Mouse (Mus musculus) lung, adult 18-20 months (tissue): ENCODE measurements around the gene Sh2b2.
"Not testable (repeated sequence)": the region's sequence is repeated elsewhere in the genome, so short reads cannot be mapped to it uniquely, and the experiment has no call there.

ENCODE experiments used
- DNase-seq, 2 experiments: peaks; one replicate each; pipeline ENCODE4 v3.0.0; 2022; ENCODE audit warnings: mixed read lengths in 2 of 2

The Sh2b2 gene

GRCm38 (mm10) chr5:136237607-136238006, 8.7 kb downstream of the Sh2b2 start:
- no peak for DNase-seq

- no peak for DNase-seq
Observed at GRCm38 (mm10) chr5:136236611-136237010, 9.7 kb downstream of the Sh2b2 start.

GRCm38 (mm10) chr5:136230348-136231035, 15.9 kb downstream of the Sh2b2 start:
- DNase-seq = no peak

GRCm38 (mm10) chr5:136226246-136226876, 20.0 kb downstream of the Sh2b2 start:
- no peak for DNase-seq

GRCm38 (mm10) chr5:136218585-136218984, 27.8 kb downstream of the Sh2b2 start:
- no peak for DNase-seq

- DNase-seq = no peak
Observed at GRCm38 (mm10) chr5:136217932-136218381, 28.4 kb downstream of the Sh2b2 start.

GRCm38 (mm10) chr5:136217004-136217665, 29.2 kb downstream of the Sh2b2 start:
- peak; percentile 29 to 42 for DNase-seq

- DNase-seq = peak; percentile 37 to 47
Observed at GRCm38 (mm10) chr5:136215958-136216357, 30.4 kb downstream of the Sh2b2 start.

- DNase-seq = no peak
Observed at GRCm38 (mm10) chr5:136215211-136215610, 31.1 kb downstream of the Sh2b2 start.

GRCm38 (mm10) chr5:136213716-136214115, 32.6 kb downstream of the Sh2b2 start:
- peak in 1 of 2 experiments; percentile 30 for DNase-seq

GRCm38 (mm10) chr5:136212716-136213115, 33.6 kb downstream of the Sh2b2 start:
- no peak for DNase-seq

GRCm38 (mm10) chr5:136211341-136212102, 34.8 kb downstream of the Sh2b2 start:
- DNase-seq = not testable (repeated sequence)

GRCm38 (mm10) chr5:136210549-136210948, 35.8 kb downstream of the Sh2b2 start:
- DNase-seq = no peak

- peak; percentile 46 to 63 for DNase-seq
Observed at GRCm38 (mm10) chr5:136201832-136202231, 44.5 kb downstream of the Sh2b2 start.

- DNase-seq = no peak
Observed at GRCm38 (mm10) chr5:136199526-136199925, 46.8 kb downstream of the Sh2b2 start.

- peak; percentile 91 to 92 for DNase-seq
Observed at GRCm38 (mm10) chr5:136198474-136199391, 47.6 kb downstream of the Sh2b2 start, which contains the start of gene Prkrip1. Prkrip1 (minus strand) TSS chr5:136198963.

- no peak for DNase-seq
Observed at GRCm38 (mm10) chr5:136191870-136192269, 54.5 kb downstream of the Sh2b2 start.

- DNase-seq = peak; percentile 61 to 67
Observed at GRCm38 (mm10) chr5:136186723-136187122, 59.6 kb downstream of the Sh2b2 start.

- DNase-seq = no peak
Observed at GRCm38 (mm10) chr5:136183766-136184165, 62.6 kb downstream of the Sh2b2 start.

- DNase-seq = no peak
Observed at GRCm38 (mm10) chr5:136182830-136183229, 63.5 kb downstream of the Sh2b2 start.

GRCm38 (mm10) chr5:136182049-136182448, 64.3 kb downstream of the Sh2b2 start:
- no peak for DNase-seq

GRCm38 (mm10) chr5:136181197-136181596, 65.2 kb downstream of the Sh2b2 start:
- DNase-seq = no peak
